Mouse (Mus musculus): Measurements from ENCODE around the gene Papln.

GRCm38 (mm10) chr12:83768235-83768899, 4.9 kb downstream of the Papln start:
- TF ChIP-seq GABPA (IDR thresholded peaks at IDR 0.05; ENCODE audit: insufficient replicate concordance, low read depth, low read length): no peak
- no peak for TF ChIP-seq TCF12 (IDR thresholded peaks at IDR 0.05; ENCODE audit: low read depth, low read length)
- TF ChIP-seq CTCF (conservative IDR thresholded peaks at IDR 0.05 in 1 of 2, IDR thresholded peaks at IDR 0.05 in 1 of 2; ENCODE audit: low read depth in 2 of 2, low read length in 2 of 2): no peak

All from CH12.LX (cell line).